Mouse (Mus musculus) ES-E14 (cell line): ENCODE data around the gene Rnf186. TPM values are rescaled to one million over a fixed set of nuclear protein-coding genes. Genes with fewer than 3 reads are reported as not detected.

Experiments used
- DNase-seq: peaks from one replicate; pipeline ENCODE4 v3.0.0-alpha.2; 2013; ENCODE audit warnings: low read depth, low spot score
- H3K27ac ChIP-seq: 2 replicates; pipeline ENCODE4 v1.5.1; 2012; ENCODE audit warnings: low read depth, mild to moderate bottlenecking, low read length, moderate library complexity, mixed read lengths; ENCODE audit not compliant: poor library complexity, insufficient read depth, severe bottlenecking
- H3K36me3 ChIP-seq: 2 replicates; pipeline ENCODE4 v1.6.1; 2012; ENCODE audit warnings: mild to moderate bottlenecking, low read length, moderate library complexity, mixed read lengths; ENCODE audit not compliant: control insufficient read depth, poor library complexity, insufficient read depth, severe bottlenecking
- H3K4me1 ChIP-seq, 2 experiments: fragments of 150-350 bp in 1 of 2; sonication (generic) in 1 of 2; 2 replicates each; pipeline ENCODE4 v1.6.1; 2012; ENCODE audit warnings: low read length in 2 of 2, mild to moderate bottlenecking in 1 of 2, mixed read lengths in 1 of 2; ENCODE audit not compliant: control insufficient read depth in 2 of 2, insufficient read depth in 2 of 2, poor library complexity in 1 of 2
- H3K4me3 ChIP-seq, 2 experiments: fragments of 150-350 bp in 1 of 2; sonication (generic) in 1 of 2; 2 replicates each; pipeline ENCODE4 v1.5.1; 2012; ENCODE audit warnings: low read length in 2 of 2, low read depth in 1 of 2, mild to moderate bottlenecking in 1 of 2, mixed read lengths in 1 of 2; ENCODE audit not compliant: insufficient read depth in 1 of 2, poor library complexity in 1 of 2, severe bottlenecking in 1 of 2
- H3K9ac ChIP-seq: 2 replicates; pipeline ENCODE4 v1.6.1; 2012; ENCODE audit warnings: low read depth, mild to moderate bottlenecking, low read length, mixed read lengths; ENCODE audit not compliant: poor library complexity, insufficient read depth, severe bottlenecking
- H3K9me3 ChIP-seq: fragments of 150-350 bp; sonication (generic); 2 replicates; pipeline ENCODE4 v1.6.1; 2012; ENCODE audit warnings: low read depth, mild to moderate bottlenecking, low read length; ENCODE audit not compliant: control insufficient read depth, insufficient read depth
- CHD2 ChIP-seq: IDR thresholded peaks from 2 replicates; pipeline ENCODE4 v1.6.1; 2014; ENCODE audit warnings: mild to moderate bottlenecking, low read depth, low read length, inconsistent platforms
- HCFC1 ChIP-seq: IDR thresholded peaks from 2 replicates; pipeline ENCODE4 v1.6.1; 2012; ENCODE audit warnings: low read length, inconsistent platforms, borderline replicate concordance; ENCODE audit not compliant: insufficient read depth
- MAFK ChIP-seq: IDR thresholded peaks from 2 replicates; pipeline ENCODE4 v1.6.1; 2014; ENCODE audit warnings: mild to moderate bottlenecking, low read depth, low read length, inconsistent platforms; ENCODE audit not compliant: insufficient read depth
- ZC3H11A ChIP-seq: IDR thresholded peaks from 2 replicates; pipeline ENCODE4 v1.6.1; 2012; ENCODE audit warnings: low read depth, mild to moderate bottlenecking, inconsistent platforms, low read length, borderline replicate concordance
- ZNF384 ChIP-seq: IDR thresholded peaks from 2 replicates; pipeline ENCODE4 v1.6.1; 2012; ENCODE audit warnings: low read depth, low read length, inconsistent platforms
- in situ Hi-C, 2 experiments: fragments of 600-800 bp; cut with MboI; formaldehyde crosslinking; loops; one replicate each; pipeline ENCODE4 v1.15.1; 2025; ENCODE audit warnings: low sequenced_read_pairs in 2 of 2, inconsistent platforms in 1 of 2; ENCODE audit not compliant: unreplicated experiment in 2 of 2
- total RNA-seq: library from RNA; depleted of rRNA; stranded (reverse); fragments of 300-350 nt; gene quantifications from 2 replicates; pipeline ENCODE4 v1.2.3, GENCODE M21; 2012

Gene Rnf186
- total RNA-seq, 1 experiment = 0.22 TPM

- no peak overlapping the region for H3K4me3 ChIP-seq
- peaks cover 3 to 20% of the 10 kb centered on the region in 2 experiments; a peak in 3 of 4 replicates for H3K4me1 ChIP-seq
- no peaks in the 10 kb centered on the region for H3K9me3 ChIP-seq
- no peak overlapping the region for H3K27ac ChIP-seq
- in situ Hi-C loops = no loop called here
- no peaks in the 10 kb centered on the region for H3K36me3 ChIP-seq
- no peak overlapping the region for H3K9ac ChIP-seq
- TF ChIP-seq CHD2 (no peak), HCFC1 (no peak), ZC3H11A (no peak), MAFK (no peak), ZNF384 (no peak)
- no peak for DNase-seq
Observed at GRCm38 (mm10) chr4:139005214-139005613, 38.3 kb downstream of the Rnf186 start.

GRCm38 (mm10) chr4:139007353-139007752, 40.4 kb downstream of the Rnf186 start:
- H3K9ac ChIP-seq = no peak overlapping the region
- no peak overlapping the region for H3K4me3 ChIP-seq
- H3K9me3 ChIP-seq = no peaks in the 10 kb centered on the region
- DNase-seq = no peak
- H3K27ac ChIP-seq = no peak overlapping the region
- H3K36me3 ChIP-seq = no peaks in the 10 kb centered on the region
- TF ChIP-seq CHD2 (no peak), ZC3H11A (no peak), HCFC1 (no peak), ZNF384 (no peak), MAFK (no peak)
- H3K4me1 ChIP-seq = peaks cover 3 to 10% of the 10 kb centered on the region in 2 experiments; a peak in 2 of 4 replicates
- in situ Hi-C loops = no loop called here

GRCm38 (mm10) chr4:139007981-139008536, 41.1 kb downstream of the Rnf186 start:
- H3K27ac ChIP-seq = no peak overlapping the region
- H3K4me1 ChIP-seq = peaks cover 3 to 10% of the 10 kb centered on the region in 2 experiments; a peak in 2 of 4 replicates
- no peak overlapping the region for H3K4me3 ChIP-seq
- TF ChIP-seq ZNF384 = no peak
- no peak for TF ChIP-seq CHD2
- no peak for TF ChIP-seq HCFC1
- no peak for TF ChIP-seq MAFK
- TF ChIP-seq ZC3H11A = no peak
- no peak overlapping the region for H3K9ac ChIP-seq
- no peaks in the 10 kb centered on the region for H3K36me3 ChIP-seq
- in situ Hi-C loops = no loop called here
- DNase-seq = no peak
- no peaks in the 10 kb centered on the region for H3K9me3 ChIP-seq

- TF ChIP-seq MAFK (no peak), ZC3H11A (no peak), CHD2 (no peak), HCFC1 (no peak)
Observed at GRCm38 (mm10) chr4:139011201-139011702, 44.3 kb downstream of the Rnf186 start.

DNA sequence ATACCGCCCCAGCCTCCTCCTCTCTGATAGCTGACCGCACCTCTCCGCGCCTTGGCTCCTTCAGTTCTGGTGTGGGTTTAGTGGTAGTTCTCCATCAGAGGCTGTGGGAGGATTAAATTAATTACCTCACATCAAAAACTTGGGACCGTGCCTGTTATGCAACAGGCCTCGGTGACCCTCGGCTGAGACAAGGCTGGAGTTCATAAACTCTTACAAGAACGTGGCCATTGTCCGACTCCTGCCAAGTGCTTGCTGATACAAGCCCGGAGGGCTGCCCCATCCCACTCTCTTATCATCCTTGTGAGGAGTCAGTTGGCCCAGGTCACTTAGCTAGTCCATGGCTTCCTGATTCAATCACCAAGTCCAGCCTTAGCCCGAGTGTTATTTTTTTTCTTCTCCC, 46.4 kb downstream of the Rnf186 start:
- Histone ChIP-seq H3K36me3 (no peaks in the 10 kb centered on the region; the same call in 1 of the 2 replicates), H3K4me1 (peaks cover 0 to 4% of the 10 kb centered on the region in 2 experiments; a peak in 1 of 4 replicates), H3K27ac (no peak overlapping the region), H3K4me3 (no peak overlapping the region), H3K9me3 (no peaks in the 10 kb centered on the region), H3K9ac (no peak overlapping the region)
- TF ChIP-seq HCFC1 (no peak), ZNF384 (no peak), CHD2 (no peak)
- in situ Hi-C loops = no loop called here
- no peak for DNase-seq

More at GRCm38 (mm10) chr4:139011201-139011702, 44.3 kb downstream of the Rnf186 start:
- in situ Hi-C loops = no loop called here
- H3K36me3 ChIP-seq = no peaks in the 10 kb centered on the region; the same call in 1 of the 2 replicates
- H3K4me3 ChIP-seq = no peak overlapping the region
- no peak for DNase-seq
- H3K9me3 ChIP-seq = no peaks in the 10 kb centered on the region
- no peak overlapping the region for H3K9ac ChIP-seq
- no peak overlapping the region for H3K27ac ChIP-seq
- peaks cover 3 to 10% of the 10 kb centered on the region in 2 experiments; a peak in 2 of 4 replicates for H3K4me1 ChIP-seq
